Mouse (Mus musculus) CD4-positive, CD25-positive, alpha-beta regulatory T cell, adult 4 months (primary cell): ENCODE results near the gene A730061H03Rik. TPM values are rescaled to one million over a fixed set of nuclear protein-coding genes. Genes with fewer than 3 reads are reported as not detected.

Source experiments
- ATAC-seq: one replicate; pipeline ENCODE4 v1.8.0; 2017
- polyA plus RNA-seq, 2 experiments: library from polyadenylated mRNA; unstranded; fragments of 100-300 nt; shearing (Covaris generic); gene quantifications; one replicate each; pipeline ENCODE4 v1.2.1; 2017

The A730061H03Rik gene
- polyA plus RNA-seq, 2 experiments from 2014 or later: 3.3 to 7.1 TPM

DNA sequence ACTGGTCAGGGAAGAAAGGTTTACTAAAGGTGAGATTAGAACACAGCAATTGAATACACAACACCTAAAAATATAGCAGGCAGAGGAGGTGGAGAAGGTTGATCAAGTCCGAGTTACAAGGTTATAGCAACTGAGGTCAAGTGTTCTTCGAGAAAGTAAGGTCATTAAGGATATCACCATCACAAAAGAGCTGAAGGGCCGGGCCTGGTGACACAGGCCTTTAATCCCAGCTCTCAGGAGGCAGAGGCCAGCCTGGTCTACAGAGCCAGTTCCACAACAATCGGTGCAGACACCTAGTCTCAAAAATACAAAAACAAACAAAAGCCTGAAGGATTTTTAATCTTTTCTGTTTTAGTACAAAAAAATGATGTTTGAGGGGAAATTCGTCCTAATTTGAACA lies 8.9 kb downstream of the A730061H03Rik start:
- ATAC-seq: no peak

DNA sequence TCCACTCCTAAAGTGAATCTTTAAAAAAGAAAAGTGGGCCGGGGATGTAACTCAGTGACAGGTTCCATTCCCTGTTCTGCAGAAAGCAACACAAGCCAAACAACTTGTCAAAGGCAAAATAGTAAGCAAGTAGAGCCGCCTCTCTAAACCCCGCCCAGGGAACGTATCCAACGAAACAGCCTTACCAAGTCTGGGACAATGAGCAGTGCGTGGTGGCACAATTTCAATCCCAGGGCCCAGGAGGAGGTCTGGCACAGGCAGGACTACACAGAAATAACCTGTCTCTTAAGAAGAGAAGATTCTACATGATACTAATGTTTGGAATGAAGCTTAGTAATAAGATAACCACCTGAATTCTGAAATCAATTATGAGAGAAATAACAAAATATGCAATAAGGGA lies 10.0 kb downstream of the A730061H03Rik start:
- no peak for ATAC-seq

DNA sequence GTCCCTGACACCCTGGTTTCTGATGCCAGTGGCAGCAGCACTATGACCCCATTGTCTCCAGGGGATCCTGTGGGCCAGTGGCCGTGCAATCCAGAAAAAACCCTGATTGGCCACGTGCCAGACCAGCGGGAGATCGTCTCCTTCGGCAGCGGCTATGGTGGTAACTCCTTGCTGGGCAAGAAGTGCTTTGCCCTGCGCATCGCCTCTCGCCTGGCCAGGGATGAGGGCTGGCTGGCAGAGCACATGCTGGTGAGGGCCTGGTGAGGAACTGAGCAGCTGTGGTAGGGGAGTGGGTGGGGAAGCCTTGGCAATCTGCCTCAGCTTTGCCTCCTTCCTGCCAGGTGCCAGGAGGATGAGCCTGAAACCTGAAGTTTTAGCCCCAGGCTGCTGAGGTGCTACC lies 15.9 kb downstream of the A730061H03Rik start:
- no peak for ATAC-seq

DNA sequence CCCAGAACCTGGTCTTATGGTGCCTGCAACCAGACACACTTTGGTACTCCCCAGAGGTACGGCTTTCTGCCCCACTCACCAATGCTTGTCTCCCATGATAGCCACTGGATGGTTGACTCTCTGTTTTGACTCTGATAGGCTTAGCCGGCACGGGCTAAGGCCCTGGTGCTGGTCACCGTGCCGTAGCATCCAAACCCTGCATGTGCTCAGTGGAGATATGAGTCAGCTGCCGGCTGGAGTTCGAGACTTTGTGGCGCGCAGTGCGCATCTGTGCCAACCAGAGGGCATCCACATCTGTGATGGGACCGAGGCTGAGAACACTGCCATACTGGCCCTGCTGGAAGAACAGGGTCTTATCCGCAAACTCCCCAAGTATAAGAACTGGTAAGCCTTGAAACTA lies 17.9 kb downstream of the A730061H03Rik start:
- ATAC-seq: no peak

DNA sequence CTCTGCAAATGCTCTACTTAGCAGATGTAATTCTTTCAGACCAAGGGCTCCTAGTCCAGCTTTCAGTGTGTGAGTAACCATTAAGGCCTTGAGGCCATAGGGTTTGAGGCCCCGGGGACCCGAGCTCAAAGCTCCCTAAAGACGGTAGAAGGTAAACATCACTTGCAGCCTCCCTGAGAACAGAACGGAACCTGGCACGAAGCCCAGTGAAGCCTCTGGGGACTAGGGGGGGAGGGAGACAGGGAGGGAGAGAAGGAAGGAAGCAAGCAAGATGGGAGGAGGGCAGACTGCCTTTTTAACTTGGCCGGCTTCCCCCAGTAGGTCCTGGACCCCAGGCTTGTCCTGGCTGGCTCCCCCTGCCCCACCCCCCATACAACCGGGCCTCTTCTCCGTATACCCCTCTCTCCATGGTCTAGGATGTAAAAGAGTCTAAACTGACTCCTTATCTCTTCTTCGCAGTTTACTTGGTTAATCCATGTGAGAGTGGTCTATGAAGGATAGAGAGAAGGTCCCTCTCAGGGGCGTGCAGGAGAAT lies 19.4 kb downstream of the A730061H03Rik start:
- peak; percentile 48 for ATAC-seq

DNA sequence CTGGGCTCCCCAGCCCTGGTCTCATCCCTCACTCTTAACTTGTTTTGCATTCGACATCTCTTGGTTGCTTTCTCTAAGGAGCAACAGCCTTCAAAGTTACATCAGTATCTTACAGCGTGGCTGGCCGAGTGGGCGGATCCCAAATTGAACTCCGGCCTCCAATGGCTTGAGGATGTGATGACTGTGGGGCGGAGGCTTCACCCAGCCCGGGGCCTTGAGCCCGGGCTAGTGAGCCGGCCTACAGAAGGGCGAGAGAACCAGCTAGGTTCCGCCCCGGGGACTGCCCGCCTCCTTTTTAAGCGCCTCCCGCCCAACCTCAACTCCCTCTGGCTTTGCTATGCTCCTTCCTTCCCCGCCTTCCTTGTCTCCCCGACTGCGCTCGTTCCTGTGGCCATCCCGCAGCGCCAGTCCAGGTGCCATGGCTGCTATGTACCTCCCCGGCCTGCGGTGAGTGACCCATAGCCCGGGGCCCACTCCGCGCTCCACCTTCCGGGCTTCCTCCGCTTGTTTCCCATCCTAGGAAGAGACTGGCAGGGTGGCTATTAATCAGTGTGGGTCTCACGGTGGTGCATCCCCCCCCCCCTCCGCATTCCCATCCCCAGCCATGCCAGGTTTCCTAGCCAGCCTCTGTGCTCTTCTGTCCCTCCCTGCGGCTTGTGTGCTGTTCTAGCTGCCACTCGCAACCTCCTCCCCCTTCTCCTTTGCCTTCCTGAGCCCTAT lies 20.0 kb downstream of the A730061H03Rik start, which contains the start of gene Pck2:
Gene Pck2 (plus strand): TSS at position 200 of the 720 bp plus-strand sequence.
- ATAC-seq: peak; percentile 83

DNA sequence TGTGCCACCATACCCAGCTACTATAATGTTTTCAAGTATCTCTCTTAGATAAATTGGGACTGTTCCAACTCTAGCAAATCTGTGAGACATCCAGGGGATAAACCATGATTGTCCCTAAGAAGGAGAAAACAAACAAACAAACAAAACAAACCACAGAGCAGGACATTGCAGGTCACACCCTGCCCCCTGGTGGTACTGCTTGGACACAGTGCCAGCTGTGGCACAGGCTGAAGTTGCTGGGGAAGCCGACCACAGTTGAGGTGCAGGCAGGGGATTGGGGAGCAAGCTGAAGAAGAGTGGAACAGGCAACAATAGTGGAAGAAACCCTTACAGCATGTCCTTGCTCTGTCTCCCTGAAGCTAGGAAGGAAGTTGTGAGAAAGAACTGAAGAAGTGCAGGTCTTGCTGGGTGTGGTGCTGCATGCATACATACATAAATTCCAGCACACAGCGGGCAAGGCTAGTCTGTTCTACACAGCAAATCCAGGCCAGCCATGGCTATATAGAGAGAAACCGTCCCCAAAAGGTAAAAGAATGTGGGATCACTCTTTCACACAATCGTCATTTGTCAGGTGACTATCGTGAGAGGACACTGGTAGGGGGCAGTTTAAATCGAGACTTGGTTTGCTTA lies 24.0 kb downstream of the A730061H03Rik start:
- no peak for ATAC-seq

DNA sequence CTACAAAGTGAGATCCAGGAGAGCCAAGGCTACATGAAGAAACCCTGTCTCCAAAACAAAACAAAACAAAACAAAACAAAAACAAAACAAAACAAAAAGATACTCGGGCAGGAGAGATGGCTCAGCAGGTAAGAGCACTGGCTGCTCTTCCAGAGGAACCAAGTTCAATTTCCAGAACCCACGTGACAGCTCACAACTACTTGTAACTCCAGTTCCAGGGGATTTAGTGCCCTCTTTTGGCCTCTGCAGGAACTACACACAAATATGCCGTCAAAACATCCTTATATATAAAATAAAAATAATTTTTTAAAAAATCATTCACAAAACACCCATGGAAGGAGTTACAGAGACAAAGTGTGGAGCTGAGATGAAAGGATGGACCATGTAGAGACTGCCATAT lies 32.3 kb downstream of the A730061H03Rik start:
- ATAC-seq: peak; percentile 37

DNA sequence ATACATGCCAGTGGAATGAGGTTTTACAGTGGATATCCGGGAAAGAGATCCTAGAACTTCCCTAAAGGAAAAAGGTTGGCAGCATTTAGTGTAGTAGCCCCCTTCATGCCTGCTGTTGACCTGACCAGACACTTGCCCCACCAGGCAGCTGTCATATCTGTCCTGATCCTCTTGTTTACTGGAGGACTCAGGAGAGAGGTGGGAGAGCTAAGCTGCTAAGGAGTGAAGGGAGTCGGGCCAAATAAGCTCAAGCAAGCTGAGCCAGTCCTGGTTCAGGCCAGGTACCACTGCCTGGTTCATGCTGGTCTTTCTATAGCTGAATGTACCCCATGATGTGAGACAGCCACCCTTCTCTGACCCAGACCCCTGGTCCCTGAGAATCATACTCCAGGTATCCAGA lies 33.5 kb downstream of the A730061H03Rik start:
- ATAC-seq: no peak

DNA sequence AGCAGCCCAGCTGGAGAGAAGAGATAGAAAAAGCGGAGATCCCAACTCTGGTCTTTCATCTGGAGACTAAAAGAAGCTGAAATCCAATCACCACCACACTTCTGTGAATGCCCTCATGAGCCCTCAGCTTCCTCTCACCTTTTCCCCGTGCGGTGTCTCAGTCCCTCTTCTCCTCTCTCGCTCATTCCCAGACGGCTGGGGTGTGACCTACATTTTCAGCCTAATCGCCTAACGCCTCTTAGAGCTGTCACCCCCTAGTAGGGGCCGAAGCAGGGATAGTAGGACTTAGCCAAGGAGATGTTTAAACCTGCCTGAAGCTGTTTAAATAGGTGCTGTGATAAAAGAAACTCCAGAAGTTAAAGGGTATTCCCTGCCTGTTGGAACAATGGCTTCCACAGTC lies 35.4 kb downstream of the A730061H03Rik start, which contains the start of gene Nrl:
Gene Nrl (minus strand): TSS at position 197 of the 400 bp plus-strand sequence.
- no peak for ATAC-seq

DNA sequence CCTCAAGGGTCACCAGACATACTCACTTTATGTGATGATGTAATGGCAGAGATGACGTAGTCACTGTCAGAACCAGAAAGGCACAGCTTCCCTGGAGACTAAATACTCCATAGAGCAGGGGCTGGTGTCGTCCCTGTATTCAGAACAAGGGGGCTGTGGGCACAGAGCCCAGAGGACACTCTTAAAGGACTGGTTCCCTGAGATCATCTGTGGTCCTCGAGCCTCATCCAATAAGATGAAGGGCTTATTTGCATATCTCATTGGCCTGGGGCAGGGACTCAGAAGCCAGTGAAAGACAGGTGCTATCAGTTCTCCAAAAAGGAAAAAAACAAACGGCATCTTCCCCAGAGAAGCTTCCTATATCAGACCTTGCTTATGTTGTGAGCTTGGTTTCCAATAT lies 36.1 kb downstream of the A730061H03Rik start:
- ATAC-seq: no peak

DNA sequence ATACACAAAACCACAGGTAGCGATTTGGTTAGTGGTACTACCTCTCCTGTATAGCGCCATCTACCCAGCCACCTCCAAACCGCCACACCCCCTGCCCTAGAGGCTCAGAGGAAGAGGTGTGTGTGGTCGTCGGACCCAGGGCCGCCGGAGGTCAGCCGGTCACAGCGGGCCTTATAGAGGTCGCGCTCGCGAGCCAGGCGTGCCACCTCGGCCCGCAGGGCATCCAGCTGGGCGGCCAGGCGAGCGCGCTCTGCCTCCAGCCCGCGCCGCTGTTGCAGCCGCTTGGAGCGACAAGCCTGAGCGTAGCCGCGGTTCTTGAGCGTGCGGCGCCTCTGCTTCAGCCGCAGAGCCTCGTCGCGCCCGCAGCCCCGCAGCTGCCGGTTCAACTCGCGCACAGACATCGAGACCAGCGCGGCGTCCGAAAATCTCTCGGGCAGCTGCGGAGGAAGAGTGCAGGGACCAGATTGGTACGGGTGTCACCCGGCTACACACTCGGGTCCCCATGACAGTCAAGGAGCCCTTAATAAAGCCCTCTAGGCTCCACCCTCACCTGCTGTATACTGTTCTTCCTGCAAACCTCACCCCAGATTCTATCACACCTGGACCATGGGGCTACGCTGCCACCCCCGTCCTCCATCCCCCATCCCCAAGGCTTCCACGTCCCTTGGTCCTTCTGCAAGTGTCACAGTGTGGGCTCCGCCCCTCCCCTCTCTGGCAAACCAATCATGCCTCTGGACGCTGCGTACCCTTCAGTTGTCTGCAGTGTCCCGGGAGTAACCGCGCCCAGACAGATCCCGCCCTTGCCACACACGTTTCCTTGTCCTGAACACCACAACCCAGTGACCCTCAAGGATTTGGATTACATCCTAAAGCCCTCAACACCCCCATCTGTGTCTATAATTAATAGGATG lies 39.5 kb downstream of the A730061H03Rik start:
- ATAC-seq: no peak

DNA sequence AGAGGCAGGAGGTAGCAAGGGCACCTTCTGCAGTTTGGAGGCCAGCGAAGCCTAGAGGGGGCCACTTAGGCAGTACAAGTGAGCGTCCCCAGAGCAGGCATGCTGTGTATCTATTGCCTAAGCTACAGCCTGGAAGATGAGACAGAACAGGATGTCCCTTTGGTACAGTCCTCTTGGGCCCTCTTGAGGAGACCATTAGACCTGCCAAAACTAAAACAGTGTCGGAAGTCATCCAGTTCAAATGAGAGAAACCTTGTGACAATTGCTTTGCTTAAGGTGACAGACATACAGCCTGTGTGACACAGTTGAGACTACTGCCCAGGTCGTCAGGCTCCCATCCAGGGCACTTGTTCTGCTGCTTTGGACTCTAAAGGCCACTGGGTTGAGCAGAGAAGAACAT lies 40.6 kb downstream of the A730061H03Rik start:
- ATAC-seq: no peak

DNA sequence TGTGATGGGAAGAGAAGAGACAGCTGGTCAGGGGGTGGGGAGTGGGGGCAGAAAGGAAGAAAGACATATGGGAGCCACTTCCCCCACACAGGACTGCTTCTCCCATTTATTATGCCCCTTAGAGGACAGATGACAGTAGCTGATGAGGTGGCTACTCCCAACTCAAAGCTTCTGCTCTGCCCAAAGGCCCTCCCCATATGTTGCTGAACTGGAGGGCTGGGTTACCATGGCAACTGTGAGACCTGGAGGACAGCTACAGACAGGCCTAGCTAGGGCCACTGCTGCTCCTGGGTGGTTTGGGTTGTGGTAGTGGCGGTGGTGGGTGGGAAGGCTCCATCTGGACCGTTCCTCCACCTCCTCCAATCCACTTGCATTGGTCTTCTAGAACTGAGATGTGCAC lies 41.3 kb downstream of the A730061H03Rik start:
- ATAC-seq: no peak

DNA sequence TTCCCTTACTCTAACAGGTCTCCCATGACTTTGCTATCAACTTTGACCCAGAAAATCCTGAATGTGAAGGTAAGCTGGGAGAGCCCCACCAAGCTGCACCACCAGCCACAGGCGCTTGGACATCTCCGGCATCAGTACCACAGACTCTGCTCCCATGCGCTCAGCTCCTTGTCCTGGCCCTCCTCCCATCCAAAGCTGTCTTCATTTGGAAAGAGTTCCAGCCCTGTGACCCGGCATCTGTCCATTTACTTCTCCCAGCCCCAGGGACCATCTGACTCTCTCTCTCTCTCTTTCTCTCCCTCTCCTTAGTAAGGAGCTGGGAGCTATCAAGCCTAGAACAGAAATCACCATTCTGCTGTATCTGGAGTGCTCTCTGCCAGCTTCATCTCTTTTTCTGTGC lies 44.4 kb downstream of the A730061H03Rik start:
- no peak for ATAC-seq

DNA sequence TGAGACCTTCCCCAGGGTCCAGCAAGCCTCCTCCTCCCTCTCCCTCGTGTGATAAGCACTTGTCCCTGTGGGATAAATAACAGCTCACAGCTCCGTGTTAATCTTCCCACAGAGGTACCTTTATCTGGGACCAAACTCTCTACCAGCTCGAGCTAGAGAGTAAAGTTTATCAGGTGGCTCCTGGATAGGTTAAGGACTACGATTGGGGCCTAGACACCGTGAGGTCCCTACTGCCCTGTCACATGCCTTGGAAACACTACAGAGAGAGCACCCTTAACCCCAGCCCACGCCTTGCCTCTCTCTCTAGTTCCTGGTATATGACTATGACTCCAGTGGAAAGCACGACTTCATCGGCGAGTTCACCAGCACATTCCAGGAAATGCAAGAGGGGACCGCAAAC lies 46.3 kb downstream of the A730061H03Rik start:
- ATAC-seq: no peak

DNA sequence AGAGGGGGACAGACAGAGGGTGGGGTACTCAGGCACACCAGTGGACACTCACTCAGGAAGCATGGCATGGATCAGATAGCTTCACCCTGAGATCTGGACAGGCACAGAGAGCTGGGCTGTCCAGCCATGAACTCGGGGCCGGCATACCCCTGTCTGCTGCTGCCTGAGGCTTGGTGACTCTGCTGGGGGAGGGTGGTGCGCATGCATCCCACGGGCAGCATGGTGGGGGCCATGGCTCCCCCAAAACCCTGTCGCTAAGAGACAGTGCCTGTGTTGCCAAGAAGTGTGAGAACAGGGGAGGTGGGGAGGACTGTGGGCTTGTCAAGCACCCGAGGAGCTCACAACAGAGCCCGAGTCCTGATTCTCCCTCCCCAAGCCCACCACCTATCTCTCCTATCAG lies 49.2 kb downstream of the A730061H03Rik start:
- ATAC-seq: no peak

DNA sequence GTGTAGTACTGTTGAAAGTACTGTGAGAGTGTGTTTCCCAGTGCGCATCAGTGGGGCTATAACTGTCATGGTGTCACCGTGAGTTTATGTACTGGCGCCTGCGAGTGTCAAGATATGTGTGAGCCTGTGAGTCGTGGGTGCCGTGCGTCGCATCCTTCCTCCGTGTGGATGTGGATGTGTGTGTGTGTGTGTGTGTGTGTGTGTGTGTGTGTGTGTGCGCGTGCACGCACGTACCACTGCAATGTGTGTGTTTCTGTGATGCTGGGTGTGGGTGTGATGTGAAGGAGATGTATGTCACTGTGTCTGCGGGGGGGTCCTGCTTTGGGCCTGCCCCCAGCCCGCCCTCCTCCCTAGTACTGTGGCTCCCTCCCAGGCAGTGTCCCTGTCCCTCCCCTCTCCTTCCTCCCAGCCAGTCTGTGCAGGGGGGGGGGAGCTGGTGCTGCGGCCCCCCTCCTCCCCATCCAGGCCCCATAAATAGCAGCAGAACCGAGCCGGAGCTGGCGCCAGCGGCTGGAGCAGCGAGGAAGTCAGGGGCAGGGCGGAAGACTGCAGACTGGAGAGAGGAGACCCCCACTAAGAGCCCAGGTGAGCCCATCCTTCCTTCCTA lies 50.0 kb downstream of the A730061H03Rik start, which contains the start of gene Cpne6:
Gene Cpne6 (plus strand): TSS at position 321 of the 607 bp plus-strand sequence.
- ATAC-seq: no peak
